Mouse (Mus musculus): ENCODE results near the gene 4930451I11Rik. TPM values are rescaled to one million over a fixed set of nuclear protein-coding genes. Genes with fewer than 3 reads are reported as not detected.

Gene 4930451I11Rik
- total and polyA plus RNA-seq, 3 experiments = not detected

DNA sequence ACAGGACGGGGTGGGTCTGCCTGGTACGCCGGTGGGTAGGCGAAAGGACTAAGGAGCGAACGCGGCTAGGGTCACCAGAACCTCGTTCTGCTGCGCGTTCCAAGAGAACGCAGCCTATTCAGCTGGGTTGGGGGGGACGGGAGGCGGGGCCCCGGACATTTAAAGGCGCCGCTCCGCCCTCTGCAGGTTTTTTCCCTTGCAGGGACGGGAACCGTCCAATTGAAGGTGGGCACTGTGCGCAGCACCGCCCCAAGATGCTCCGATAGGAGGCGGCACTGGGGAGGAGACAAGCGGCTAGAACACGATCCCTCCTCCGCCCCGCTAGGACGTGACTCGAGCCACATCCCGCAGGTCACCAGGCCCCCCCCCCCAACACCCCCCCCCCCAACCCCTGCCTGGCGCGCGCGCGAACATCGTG lies 32.4 kb downstream of the 4930451I11Rik start:
- H3K9me3 ChIP-seq (replicated peaks; ENCODE audit: insufficient read depth, low read length) = no peaks in the 10 kb centered on the region
- no peaks in the 10 kb centered on the region for H3K27me3 ChIP-seq (ENCODE audit: control insufficient read depth in 1 of 2, insufficient read depth in 2 of 2, low read length in 2 of 2)
- peaks cover 13 to 50% of the 10 kb centered on the region in 2 experiments for H3K36me3 ChIP-seq (ENCODE audit: control insufficient read depth in 1 of 2, insufficient read depth in 2 of 2, low read length in 2 of 2)
- peak overlapping the region; percentile 87 to 95 for H3K4me3 ChIP-seq (ENCODE audit: control insufficient read depth in 1 of 2, insufficient read depth in 1 of 2, low read depth in 2 of 2, low read length in 2 of 2)
- peak overlapping the region; percentile 96 for H3K9ac ChIP-seq (ENCODE audit: control insufficient read depth, low read depth, low read length, poor library complexity, severe bottlenecking)
- peak overlapping the region; percentile 94 for H3K27ac ChIP-seq (ENCODE audit: control insufficient read depth, low read depth, low read length)
- DNase-seq (ENCODE audit: low read depth, low spot score) = peak; percentile 99
- peaks cover 20 to 45% of the 10 kb centered on the region in 2 experiments for H3K4me1 ChIP-seq (ENCODE audit: control insufficient read depth in 1 of 2, insufficient read depth in 2 of 2, low read length in 2 of 2)
- H3K79me2 ChIP-seq (ENCODE audit: control insufficient read depth, insufficient read depth, low read length, poor library complexity) = peaks cover 35% of the 10 kb centered on the region
- TF ChIP-seq UBTF (IDR thresholded peaks at IDR 0.05; ENCODE audit: borderline replicate concordance, insufficient read depth, low read depth, low read length) (0 out of 2 replicates have a peak, but pooled peaks have one; percentile 71), JUND (IDR thresholded peaks at IDR 0.05; ENCODE audit: low read depth, low read length) (no peak), GATA1 (IDR thresholded peaks at IDR 0.05; ENCODE audit: low read depth, low read length) (0 out of 2 replicates have a peak, but pooled peaks have one; percentile 18), NRF1 (IDR thresholded peaks at IDR 0.05; ENCODE audit: insufficient read depth, low read depth, low read length, poor library complexity, severe bottlenecking) (peak; percentile 61), ZNF384 (IDR thresholded peaks at IDR 0.05; ENCODE audit: low read depth, low read length) (peak; percentile 83), ELF1 (IDR thresholded peaks at IDR 0.05; ENCODE audit: low read depth, low read length) (0 out of 2 replicates have a peak, but pooled peaks have one; percentile 7), RCOR1 (IDR thresholded peaks at IDR 0.05; ENCODE audit: low read depth, low read length) (no peak), USF2 (IDR thresholded peaks at IDR 0.05; ENCODE audit: borderline replicate concordance in 1 of 2, insufficient read depth in 1 of 2, low read depth in 1 of 2, low read length in 2 of 2) (no peak), CHD1 (IDR thresholded peaks at IDR 0.05; ENCODE audit: low read depth, low read length) (no peak), TBP (IDR thresholded peaks at IDR 0.05; ENCODE audit: low read depth, low read length) (peak; percentile 96), MYC (IDR thresholded peaks at IDR 0.05; ENCODE audit: low read depth, low read length) (no peak), ZMIZ1 (IDR thresholded peaks at IDR 0.05; ENCODE audit: low read depth, low read length) (peak; percentile 98), MXI1 (IDR thresholded peaks at IDR 0.05; ENCODE audit: low read depth, low read length) (peak; percentile 12), EP300 (IDR thresholded peaks at IDR 0.05; ENCODE audit: low read depth in 1 of 2, low read length in 2 of 2) (no peak), ZC3H11A (IDR thresholded peaks at IDR 0.05; ENCODE audit: low read depth, low read length) (no peak), MYB (IDR thresholded peaks at IDR 0.05; ENCODE audit: low read depth, low read length) (no peak), SMC3 (IDR thresholded peaks at IDR 0.05; ENCODE audit: low read depth, low read length) (no peak), POLR2AphosphoS2 (IDR thresholded peaks at IDR 0.05; ENCODE audit: low read length) (peak; percentile 94; the same call in 1 of the 2 replicates), SIN3A (IDR thresholded peaks at IDR 0.05; ENCODE audit: low read length) (peak; percentile 80; the same call in 1 of the 2 replicates), USF1 (IDR thresholded peaks at IDR 0.05; ENCODE audit: low read depth, low read length) (peak; percentile 42; the same call in 1 of the 2 replicates), CHD2 (IDR thresholded peaks at IDR 0.05; ENCODE audit: low read length) (no peak), POLR2AphosphoS5 (IDR thresholded peaks at IDR 0.05; ENCODE audit: borderline replicate concordance, low read depth, low read length) (no peak), MAX (IDR thresholded peaks at IDR 0.05; ENCODE audit: low read length) (peak; percentile 34), KAT2A (conservative IDR thresholded peaks at IDR 0.05; ENCODE audit: low read depth, low read length) (peak; percentile 13; the same call in 1 of the 2 replicates), NELFE (IDR thresholded peaks at IDR 0.05; ENCODE audit: low read depth, low read length) (peak; percentile 99), POLR2A (IDR thresholded peaks at IDR 0.05; ENCODE audit: control insufficient read depth in 1 of 2, insufficient read depth in 1 of 2, low read depth in 1 of 2, low read length in 2 of 2, poor library complexity in 1 of 2) (peak; percentile 87 to 98), MAFK (IDR thresholded peaks at IDR 0.05; ENCODE audit: borderline replicate concordance, low read depth, low read length) (no peak), MEF2A (IDR thresholded peaks at IDR 0.05; ENCODE audit: extremely low read depth, insufficient replicate concordance, low read depth, low read length, poor library complexity, severe bottlenecking) (no peak), ZKSCAN1 (IDR thresholded peaks at IDR 0.05; ENCODE audit: low read depth, low read length) (no peak), GABPA (IDR thresholded peaks at IDR 0.05; ENCODE audit: low read depth, low read length) (no peak), HCFC1 (IDR thresholded peaks at IDR 0.05; ENCODE audit: low read depth, low read length) (peak; percentile 59), ETS1 (IDR thresholded peaks at IDR 0.05; ENCODE audit: low read depth, low read length) (no peak), TCF12 (IDR thresholded peaks at IDR 0.05; ENCODE audit: low read depth, low read length) (no peak; the same call in 1 of the 2 replicates), RAD21 (IDR thresholded peaks at IDR 0.05; ENCODE audit: low read depth, low read length) (no peak), TAL1 (IDR thresholded peaks at IDR 0.05; ENCODE audit: low read length) (no peak), MAZ (IDR thresholded peaks at IDR 0.05; ENCODE audit: low read depth, low read length) (peak; percentile 90), CTCF (IDR thresholded peaks at IDR 0.05 in 2 of 3, conservative IDR thresholded peaks at IDR 0.05 in 1 of 3; ENCODE audit: control insufficient read depth in 1 of 3, insufficient read depth in 1 of 3, low read depth in 2 of 3, low read length in 3 of 3, poor library complexity in 1 of 3, severe bottlenecking in 1 of 3) (no peak)

All from MEL (cell line).